Mouse (Mus musculus) CH12.LX (cell line): Measurements from ENCODE around the gene Pde4dip. TPM values are rescaled to one million over a fixed set of nuclear protein-coding genes. Genes with fewer than 3 reads are reported as not detected.

Source experiments
- DNase-seq: peaks from one replicate; pipeline ENCODE4 v3.0.0-alpha.2; 2013; ENCODE audit errors: extremely low read depth
- H3K27ac ChIP-seq: 2 replicates; pipeline ENCODE4 v1.5.1; 2012; ENCODE audit warnings: low read depth, mild to moderate bottlenecking, control low read depth, moderate library complexity; ENCODE audit not compliant: insufficient read depth
- H3K27me3 ChIP-seq: replicated peaks from 2 replicates; pipeline ENCODE3; 2012; ENCODE audit warnings: inconsistent platforms
- H3K36me3 ChIP-seq, 2 experiments: replicated peaks in 1 of 2; 2 replicates each; pipeline versions ENCODE3 to v1.6.1; 2012; ENCODE audit warnings: inconsistent platforms in 1 of 2, low read length in 1 of 2, mild to moderate bottlenecking in 1 of 2, mixed read lengths in 1 of 2, moderate library complexity in 1 of 2; ENCODE audit not compliant: control insufficient read depth in 1 of 2, insufficient read depth in 1 of 2
- H3K4me1 ChIP-seq, 2 experiments: 2 replicates each; pipeline ENCODE4 v1.6.1; 2012; ENCODE audit warnings: inconsistent platforms in 1 of 2, moderate library complexity in 1 of 2; ENCODE audit not compliant: insufficient read depth in 2 of 2, control insufficient read depth in 1 of 2
- H3K4me2 ChIP-seq: 2 replicates; pipeline ENCODE4 v1.6.1; 2012; ENCODE audit warnings: low read depth, mild to moderate bottlenecking, control low read depth; ENCODE audit not compliant: poor library complexity, insufficient read depth, severe bottlenecking
- H3K4me3 ChIP-seq, 3 experiments: fragments of 150-350 bp in 1 of 3; sonication (generic) in 1 of 3; replicated peaks in 1 of 3; 2 replicates each; pipeline versions ENCODE3 to v1.5.1; 2011 to 2012; ENCODE audit warnings: low read depth in 2 of 3, low read length in 2 of 3, mild to moderate bottlenecking in 2 of 3, moderate library complexity in 2 of 3, control low read depth in 1 of 3, improper control_type of control experiment in 1 of 3, inconsistent platforms in 1 of 3, mixed read lengths in 1 of 3; ENCODE audit not compliant: poor library complexity in 1 of 3
- H3K79me2 ChIP-seq: replicated peaks from 2 replicates; pipeline ENCODE4 v1.6.1; 2012; ENCODE audit warnings: mild to moderate bottlenecking, moderate library complexity; ENCODE audit not compliant: control insufficient read depth, poor library complexity, insufficient read depth, severe bottlenecking; ENCODE audit errors: extremely low read depth
- H3K9ac ChIP-seq: 2 replicates; pipeline ENCODE4 v1.6.1; 2012; ENCODE audit warnings: low read depth, mild to moderate bottlenecking, control low read depth, moderate library complexity; ENCODE audit not compliant: insufficient read depth
- H3K9me3 ChIP-seq: replicated peaks from 2 replicates; pipeline ENCODE3; 2012; ENCODE audit warnings: low read length, inconsistent platforms, mixed read lengths
- CHD2 ChIP-seq: IDR thresholded peaks from 2 replicates; pipeline ENCODE4 v1.6.1; 2011; ENCODE audit warnings: low read length, improper control_type of control experiment
- ETS1 ChIP-seq: conservative IDR thresholded peaks from 2 replicates; pipeline ENCODE4 v1.6.1; 2012; ENCODE audit warnings: low read depth, mild to moderate bottlenecking, inconsistent platforms, low read length, improper control_type of control experiment, moderate library complexity
- HCFC1 ChIP-seq: IDR thresholded peaks from 2 replicates; pipeline ENCODE4 v1.6.1; 2012; ENCODE audit warnings: low read depth, mild to moderate bottlenecking, inconsistent platforms, low read length, improper control_type of control experiment
- IRF4 ChIP-seq: IDR thresholded peaks from 2 replicates; pipeline ENCODE4 v1.6.1; 2014; ENCODE audit warnings: low read depth, mild to moderate bottlenecking, inconsistent platforms, low read length, improper control_type of control experiment
- JUN ChIP-seq: IDR thresholded peaks from 2 replicates; pipeline ENCODE4 v1.6.1; 2011; ENCODE audit warnings: low read depth, mild to moderate bottlenecking, low read length, improper control_type of control experiment, moderate library complexity; ENCODE audit not compliant: insufficient read depth
- JUND ChIP-seq: conservative IDR thresholded peaks from 2 replicates; pipeline ENCODE4 v1.6.1; 2011; ENCODE audit warnings: low read depth, low read length, improper control_type of control experiment
- KAT2A ChIP-seq: IDR thresholded peaks from 2 replicates; pipeline ENCODE4 v1.6.1; 2012; ENCODE audit warnings: low read length, improper control_type of control experiment, inconsistent platforms; ENCODE audit not compliant: insufficient replicate concordance
- MAFK ChIP-seq: IDR thresholded peaks from 2 replicates; pipeline ENCODE4 v1.6.1; 2011; ENCODE audit warnings: low read length, improper control_type of control experiment; ENCODE audit not compliant: insufficient replicate concordance
- MAX ChIP-seq: IDR thresholded peaks from 2 replicates; pipeline ENCODE4 v1.6.1; 2011; ENCODE audit warnings: low read length, improper control_type of control experiment
- MAZ ChIP-seq: IDR thresholded peaks from 2 replicates; pipeline ENCODE4 v1.6.1; 2012; ENCODE audit warnings: low read depth, mild to moderate bottlenecking, inconsistent platforms, low read length, improper control_type of control experiment, moderate library complexity
- MXI1 ChIP-seq: IDR thresholded peaks from 2 replicates; pipeline ENCODE4 v1.6.1; 2011; ENCODE audit warnings: mild to moderate bottlenecking, low read depth, low read length, improper control_type of control experiment
- MYC ChIP-seq: IDR thresholded peaks from 2 replicates; pipeline ENCODE4 v1.6.1; 2011; ENCODE audit warnings: low read depth, mild to moderate bottlenecking, improper control_type of control experiment, low read length
- NRF1 ChIP-seq: IDR thresholded peaks from 2 replicates; pipeline ENCODE4 v1.6.1; 2014; ENCODE audit warnings: low read depth, mild to moderate bottlenecking, inconsistent platforms, low read length, improper control_type of control experiment, moderate library complexity
- PAX5 ChIP-seq: IDR thresholded peaks from 2 replicates; pipeline ENCODE4 v1.6.1; 2012; ENCODE audit warnings: low read length, inconsistent platforms, mixed read lengths
- POLR2A ChIP-seq: IDR thresholded peaks from 2 replicates; pipeline ENCODE4 v1.6.1; 2011; ENCODE audit warnings: low read depth, mild to moderate bottlenecking, improper control_type of control experiment, low read length
- POLR2AphosphoS2 ChIP-seq: IDR thresholded peaks from 2 replicates; pipeline ENCODE4 v1.6.1; 2011; ENCODE audit warnings: low read depth, low read length, improper control_type of control experiment
- RCOR1 ChIP-seq: conservative IDR thresholded peaks from 2 replicates; pipeline ENCODE4 v1.6.1; 2012; ENCODE audit warnings: low read depth, mild to moderate bottlenecking, inconsistent platforms, low read length, improper control_type of control experiment
- TBP ChIP-seq: conservative IDR thresholded peaks from 2 replicates; pipeline ENCODE4 v1.6.1; 2011; ENCODE audit warnings: low read depth, low read length, improper control_type of control experiment
- TCF12 ChIP-seq: IDR thresholded peaks from 2 replicates; pipeline ENCODE4 v1.6.1; 2014; ENCODE audit warnings: low read depth, mild to moderate bottlenecking, inconsistent platforms, low read length, improper control_type of control experiment
- UBTF ChIP-seq: IDR thresholded peaks from 2 replicates; pipeline ENCODE4 v1.6.1; 2012; ENCODE audit warnings: low read depth, mild to moderate bottlenecking, inconsistent platforms, low read length, improper control_type of control experiment, moderate library complexity
- USF2 ChIP-seq: conservative IDR thresholded peaks from 2 replicates; pipeline ENCODE4 v1.6.1; 2011; ENCODE audit warnings: low read depth, low read length, improper control_type of control experiment
- ZC3H11A ChIP-seq: IDR thresholded peaks from 2 replicates; pipeline ENCODE4 v1.6.1; 2012; ENCODE audit warnings: low read depth, mild to moderate bottlenecking, inconsistent platforms, low read length, improper control_type of control experiment
- ZMIZ1 ChIP-seq: IDR thresholded peaks from 2 replicates; pipeline ENCODE4 v1.6.1; 2012; ENCODE audit warnings: low read depth, mild to moderate bottlenecking, inconsistent platforms, low read length, improper control_type of control experiment
- dilution Hi-C: fragments of 300-500 bp; cut with MboI; formaldehyde crosslinking; loops from 2 replicates; pipeline ENCODE4 v1.14.3; 2020; ENCODE audit warnings: low sequenced_read_pairs; ENCODE audit not compliant: extremely low pct_unique_long_range_greater_than_20kb, extremely low pct_ligation_motif_present
- in situ Hi-C: fragments of 300-500 bp; cut with MboI; formaldehyde crosslinking; loops from 3 replicates; pipeline ENCODE4 v1.14.3; 2019; ENCODE audit warnings: low sequenced_read_pairs, low pct_ligation_motif_present, low pct_unique_long_range_greater_than_20kb, mixed read lengths
- polyA plus RNA-seq: library from polyadenylated mRNA; unstranded; fragments of >175 nt; gene quantifications from 2 replicates; pipeline ENCODE4 v1.2.1, GENCODE M21; 2012; ENCODE audit warnings: low read depth; ENCODE audit not compliant: insufficient read length
- total RNA-seq, 2 experiments: library from RNA; depleted of rRNA; stranded (reverse); fragments of 300-350 nt in 1 of 2; fragments of >200 nt in 1 of 2; gene quantifications; 2 replicates each; pipeline ENCODE4 v1.2.3; 2012 to 2014

Pde4dip gene
- total and polyA plus RNA-seq, 3 experiments: 12.4 to 21.7 (median 15.2) TPM

DNA sequence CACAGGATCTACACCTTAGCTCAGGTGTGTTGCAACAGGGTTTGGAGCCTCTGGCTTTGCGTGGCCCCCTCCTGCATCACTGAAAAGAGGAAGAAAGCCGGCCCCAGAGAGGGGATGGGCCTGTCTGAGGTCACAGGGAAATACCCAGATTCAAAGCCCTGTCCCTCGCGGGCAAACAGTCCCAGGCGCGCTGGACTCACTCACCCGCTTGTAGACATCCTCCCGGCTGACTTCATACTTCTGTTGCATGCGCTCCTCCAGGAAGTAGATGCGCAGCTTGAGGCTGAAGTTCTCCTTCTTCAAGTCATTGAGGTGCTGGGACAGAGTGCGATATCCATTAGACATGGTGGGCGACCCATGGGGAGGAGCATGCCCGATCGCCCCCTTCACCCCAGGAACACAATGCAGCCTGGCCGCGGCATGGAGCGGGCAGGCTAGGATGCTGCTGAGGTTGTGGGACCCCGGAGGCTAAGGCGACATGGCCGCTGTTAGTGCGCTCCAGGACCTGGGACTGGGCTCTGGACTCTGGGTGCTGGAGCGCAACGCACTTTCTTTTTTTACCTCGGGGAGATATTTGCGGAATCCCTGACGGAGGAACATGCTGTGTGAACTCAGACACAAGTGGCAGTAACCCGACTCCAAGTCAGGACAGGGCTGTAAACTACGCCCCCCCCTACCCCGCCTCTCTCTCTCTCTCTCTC lies 64.3 kb downstream of the Pde4dip start (continued):
- no peak for TF ChIP-seq JUN
- peak; percentile 50; the same call in 1 of the 2 replicates for TF ChIP-seq ETS1
- TF ChIP-seq TBP: no peak
- TF ChIP-seq ZMIZ1: no peak
- TF ChIP-seq UBTF: no peak
- TF ChIP-seq PAX5: no peak
- peak; percentile 54; the same call in 1 of the 2 replicates for TF ChIP-seq MXI1
- no peak for TF ChIP-seq CHD2
- no peak for TF ChIP-seq IRF4
- no peak for TF ChIP-seq KAT2A

DNA sequence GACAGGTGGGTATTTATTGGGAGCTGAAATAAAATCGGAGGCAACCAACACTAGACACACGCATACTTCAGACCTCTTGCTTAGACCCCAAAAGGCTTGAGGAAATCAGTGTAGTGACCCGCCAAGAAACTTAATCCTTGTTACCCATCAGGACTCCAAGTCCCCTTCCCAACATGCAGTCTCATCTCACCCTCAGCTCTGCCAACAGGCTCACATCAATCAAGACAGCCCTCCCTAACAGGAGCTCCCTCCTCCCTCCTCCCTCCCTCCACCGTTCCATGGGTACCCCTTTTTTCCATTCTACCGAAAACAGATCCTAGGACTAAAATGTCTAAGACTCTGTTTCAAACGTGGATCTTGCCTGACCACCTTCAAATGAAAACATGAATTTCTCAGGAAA lies 65.1 kb downstream of the Pde4dip start:
- Histone ChIP-seq H3K27ac (no peak overlapping the region), H3K9me3 (no peaks in the 10 kb centered on the region), H3K79me2 (no peaks in the 10 kb centered on the region), H3K36me3 (no peaks in the 10 kb centered on the region), H3K4me2 (0 out of 2 replicates have a peak overlapping the region, but pooled peaks have one; percentile 24), H3K9ac (no peak overlapping the region), H3K4me3 (no peak overlapping the region), H3K27me3 (no peaks in the 10 kb centered on the region), H3K4me1 (peaks cover 9 to 49% of the 10 kb centered on the region in 2 experiments)
- dilution Hi-C loops (no loop called here), in situ Hi-C loops (no loop called here)
- TF ChIP-seq JUND: no peak
- DNase-seq: no peak

DNA sequence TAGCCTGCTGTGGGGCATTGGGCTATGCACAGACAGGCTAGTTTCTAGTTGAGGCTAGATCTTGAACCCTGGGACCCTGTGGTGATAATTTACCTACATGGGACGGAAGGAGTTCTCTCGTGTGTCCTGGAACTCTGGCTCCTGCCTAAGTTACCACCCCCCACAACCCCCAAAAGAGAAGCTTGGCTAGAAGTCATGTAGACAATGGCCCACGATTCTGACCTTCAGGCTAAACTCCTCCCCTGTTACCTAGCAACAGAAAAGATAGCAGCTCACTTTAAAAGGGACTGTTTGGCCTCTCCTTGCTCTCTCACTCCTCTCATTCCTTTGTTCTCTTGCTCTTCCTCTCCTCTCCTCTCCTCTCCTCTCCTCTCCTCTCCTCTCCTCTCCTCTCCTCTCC lies 69.5 kb downstream of the Pde4dip start:
- Histone ChIP-seq H3K36me3 (no peaks in the 10 kb centered on the region), H3K4me3 (no peak overlapping the region), H3K79me2 (no peaks in the 10 kb centered on the region), H3K9me3 (no peaks in the 10 kb centered on the region), H3K4me1 (peaks cover 2 to 38% of the 10 kb centered on the region in 2 experiments; a peak in 3 of 4 replicates), H3K27me3 (no peaks in the 10 kb centered on the region), H3K4me2 (no peak overlapping the region), H3K27ac (no peak overlapping the region), H3K9ac (no peak overlapping the region)
- DNase-seq: no peak
- dilution Hi-C loops: no loop called here
- in situ Hi-C loops: no loop called here
- TF ChIP-seq USF2 (no peak), POLR2AphosphoS2 (no peak), POLR2A (no peak), NRF1 (no peak), MAFK (no peak), HCFC1 (no peak), CHD2 (no peak), MXI1 (no peak), RCOR1 (no peak), PAX5 (no peak), ZC3H11A (no peak), MYC (no peak), MAX (no peak), KAT2A (no peak), TCF12 (no peak), MAZ (no peak)
